Mouse (Mus musculus): Measurements from ENCODE around the gene Mrps22.

Mrps22 gene

DNA sequence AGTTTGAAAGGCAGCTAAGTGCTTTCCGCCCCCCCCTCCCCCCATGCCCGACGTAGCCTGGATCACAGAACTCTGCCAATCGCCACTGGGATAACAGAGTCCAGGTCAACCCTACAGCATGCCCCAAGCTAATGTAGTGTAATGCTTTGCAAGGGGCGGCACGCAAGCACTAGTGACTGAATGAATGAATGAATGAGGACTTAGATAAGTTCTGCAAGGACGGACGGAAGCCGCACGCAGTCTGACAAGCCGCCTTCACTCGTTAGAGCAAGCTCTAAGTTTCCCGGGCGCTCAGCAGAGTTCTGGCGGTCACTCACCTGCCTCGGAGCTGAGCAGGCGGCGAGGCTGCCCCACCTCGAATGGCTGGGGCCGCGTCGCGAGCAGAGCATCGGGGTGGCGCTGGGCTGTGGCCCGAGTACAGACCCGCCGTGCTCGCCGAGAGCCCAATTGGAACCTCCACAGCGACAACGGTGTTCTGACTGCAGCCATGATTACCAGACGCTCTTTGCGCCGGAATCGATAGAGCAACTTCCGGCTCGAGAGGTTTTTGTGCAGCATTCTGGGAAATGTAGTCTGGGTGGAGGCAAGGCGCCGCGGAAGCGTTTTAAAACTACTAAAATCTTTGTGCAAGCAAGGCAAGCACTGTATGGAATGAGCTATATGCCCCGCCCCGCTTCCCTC, at the start of gene Mrps22:
Mrps22 (minus strand) TSS at position 505 of the 681 bp plus-strand sequence.
- peak; percentile 80 for DNase-seq

DNA sequence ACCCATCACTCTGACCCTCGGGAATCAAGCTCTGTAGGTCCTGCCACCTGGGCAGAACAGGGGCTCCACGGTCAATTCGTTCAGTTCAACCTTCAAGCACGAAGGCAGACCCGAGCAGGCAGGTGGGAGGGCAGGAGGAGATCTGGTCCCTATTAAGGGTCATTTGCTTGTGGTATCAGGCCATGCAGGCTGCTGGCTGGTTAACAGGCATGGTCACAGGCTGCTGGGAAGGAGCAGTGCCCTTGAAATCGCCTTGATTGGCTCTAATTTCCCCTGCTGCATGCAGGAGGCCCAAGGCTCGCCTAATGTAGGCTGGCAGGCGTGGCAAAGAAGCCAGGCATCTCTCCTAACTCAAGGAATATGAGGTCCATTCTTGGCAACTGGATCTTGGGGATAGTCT, 49.1 kb upstream of the Mrps22 start:
- no peak for DNase-seq

- no peak for DNase-seq
Measured at GRCm38 (mm10) chr9:98647418-98647817, 46.0 kb upstream of the Mrps22 start.

- peak; percentile 16 for DNase-seq
Measured at GRCm38 (mm10) chr9:98645750-98646149, 44.3 kb upstream of the Mrps22 start.

DNA sequence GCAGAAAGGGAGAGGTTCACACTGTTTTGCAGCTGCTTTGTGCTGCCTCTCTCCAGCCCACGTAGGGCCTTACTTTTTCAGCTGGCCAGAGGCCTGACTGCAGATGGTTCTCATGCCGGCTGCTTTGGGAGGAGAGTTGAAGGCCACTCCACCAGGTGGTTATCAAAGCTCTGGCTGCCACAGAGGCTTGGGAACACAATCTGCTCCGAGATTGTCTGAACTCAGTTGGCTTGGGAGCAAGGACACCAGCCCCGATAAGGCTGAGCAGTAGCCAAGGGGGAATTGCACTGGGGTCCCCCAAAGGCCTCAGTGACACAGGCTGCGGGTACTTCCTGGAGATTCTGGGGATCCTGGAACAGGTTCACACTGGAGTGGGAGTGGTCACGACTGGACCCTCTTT, 40.7 kb upstream of the Mrps22 start:
- no peak for DNase-seq

- DNase-seq, result no peak
Measured at GRCm38 (mm10) chr9:98633287-98634162, 32.1 kb upstream of the Mrps22 start.

DNA sequence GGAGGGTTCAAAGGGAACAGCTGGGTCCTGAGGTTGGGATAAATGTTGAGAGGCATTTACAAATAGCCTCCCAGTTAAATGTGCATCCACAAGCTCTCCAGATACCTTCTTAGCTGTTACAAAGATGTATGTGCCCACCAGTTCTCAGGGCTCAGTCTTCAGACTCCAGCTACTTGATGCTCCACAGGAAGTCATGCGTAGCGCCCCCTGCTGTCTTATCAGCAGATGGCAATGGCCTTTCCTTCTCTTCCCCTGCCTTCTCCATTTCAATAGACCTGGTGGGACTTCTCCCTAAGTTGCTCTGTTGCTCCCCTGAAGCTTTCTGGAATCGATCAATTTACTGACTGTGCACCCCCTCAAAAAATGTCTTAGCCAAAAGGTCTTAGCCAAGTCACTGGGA, 27.0 kb upstream of the Mrps22 start:
- DNase-seq, result peak; percentile 9

GRCm38 (mm10) chr9:98604896-98605295, 3.4 kb upstream of the Mrps22 start:
- DNase-seq, result no peak

DNA sequence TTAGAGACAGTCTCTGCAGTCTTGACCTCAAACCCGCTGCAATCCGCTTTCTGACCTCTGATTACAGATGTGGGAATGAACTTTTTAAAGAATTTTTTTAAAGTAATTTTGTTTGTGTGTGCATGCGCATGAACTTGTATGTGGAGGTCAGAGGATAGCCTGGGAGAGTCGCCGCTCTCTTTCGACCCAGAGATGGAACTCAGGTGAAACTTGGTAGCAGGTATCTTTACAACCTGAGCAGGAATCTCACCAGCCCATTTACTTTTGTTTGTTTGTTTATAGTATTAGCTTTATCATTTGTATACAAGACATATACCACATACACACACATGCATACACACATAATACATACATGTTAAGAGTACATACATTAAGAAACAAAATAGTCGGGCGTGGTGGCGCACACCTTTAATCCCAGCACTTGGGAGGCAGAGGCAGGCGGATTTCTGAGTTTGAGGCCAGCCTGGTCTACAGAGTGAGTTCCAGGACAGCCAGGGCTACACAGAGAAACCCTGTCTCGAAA, 438 bp upstream of the Mrps22 start:
- no peak for DNase-seq

- no peak for DNase-seq
Measured at GRCm38 (mm10) chr9:98600094-98600493, 1.4 kb downstream of the Mrps22 start.

- DNase-seq, result no peak
Measured at GRCm38 (mm10) chr9:98583852-98584251, 17.6 kb downstream of the Mrps22 start.

GRCm38 (mm10) chr9:98563137-98564126, 38.0 kb downstream of the Mrps22 start, which contains the start of gene Copb2:
Copb2 (plus strand) TSS chr9:98563721.
- peak; percentile 98 for DNase-seq

GRCm38 (mm10) chr9:98544042-98544441, 57.4 kb downstream of the Mrps22 start:
- DNase-seq, result no peak
